Mouse (Mus musculus): ENCODE data around the gene Nfic. TPM values are rescaled to one million over a fixed set of nuclear protein-coding genes. Genes with fewer than 3 reads are reported as not detected.

Gene Nfic
- polyA plus RNA-seq, 1 experiment from 2014 or later, result 21.4 TPM

DNA sequence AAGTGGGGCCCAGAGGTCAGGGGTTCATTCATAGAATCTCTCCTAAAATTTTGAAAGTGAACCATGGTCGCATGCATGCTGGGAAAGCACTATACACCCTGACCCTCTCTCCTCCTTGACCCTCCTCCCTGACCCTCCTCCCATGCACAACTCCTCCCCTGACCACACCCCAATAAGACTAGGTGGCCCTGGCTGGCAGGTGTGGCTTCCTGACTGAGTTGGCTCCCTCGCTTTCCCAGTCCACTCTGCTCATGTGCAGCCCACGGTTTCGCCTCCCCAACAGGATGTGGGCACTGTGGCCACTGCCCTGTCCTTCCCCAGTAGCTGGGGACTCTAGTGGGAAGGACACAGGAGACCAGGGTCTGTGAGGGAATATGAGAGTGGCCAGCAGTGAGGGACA is 45.1 kb downstream of the Nfic start:
- WGBS, result 29% methylated on average over 4 of the region's 4 CpGs
- Histone ChIP-seq H3K9me3 (ENCODE audit: control insufficient read depth, low read length) (no peaks in the 10 kb centered on the region), H3K4me3 (ENCODE audit: low read depth, low read length) (peak overlapping the region; percentile 29), H3K27me3 (replicated peaks; ENCODE audit: control insufficient read depth, insufficient read depth, low read length) (peaks cover 24% of the 10 kb centered on the region), H3K4me2 (peak overlapping the region; percentile 48), H3K4me1 (replicated peaks; ENCODE audit: control insufficient read depth, insufficient read depth, low read length) (peaks cover 95% of the 10 kb centered on the region), H3K9ac (ENCODE audit: low read depth, low read length) (no peak overlapping the region), H3K36me3 (ENCODE audit: control insufficient read depth, insufficient read depth, low read length) (no peaks in the 10 kb centered on the region; the same call in 1 of the 2 replicates), H3K27ac (ENCODE audit: low read depth, low read length) (peak overlapping the region; percentile 75; the same call in 1 of the 2 replicates)
- ATAC-seq (replicated peaks; ENCODE audit: low FRiP score) (no peak), DNase-seq (ENCODE audit: low spot score) (no peak)

DNA sequence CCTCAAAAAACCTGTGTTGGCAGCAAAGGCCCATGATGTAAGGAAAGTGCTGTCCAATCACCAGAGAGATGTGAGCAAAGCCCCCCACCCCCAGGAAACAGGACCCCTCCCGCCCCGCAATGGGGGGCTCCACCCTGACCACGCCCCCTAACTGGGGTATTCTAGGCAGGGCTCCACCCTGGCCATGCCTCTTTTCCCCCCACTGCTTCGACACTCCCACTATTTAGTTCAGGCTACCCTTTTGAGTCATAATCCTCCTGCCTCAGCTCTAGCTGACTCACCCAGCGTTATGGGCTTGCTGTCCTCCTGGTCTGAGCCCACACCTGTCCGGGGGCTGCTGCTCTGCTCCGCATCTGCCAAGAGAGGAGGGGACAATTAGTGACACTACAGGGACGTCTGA is 46.1 kb downstream of the Nfic start:
- peak overlapping the region; percentile 75 for H3K27ac ChIP-seq (ENCODE audit: low read depth, low read length)

DNA sequence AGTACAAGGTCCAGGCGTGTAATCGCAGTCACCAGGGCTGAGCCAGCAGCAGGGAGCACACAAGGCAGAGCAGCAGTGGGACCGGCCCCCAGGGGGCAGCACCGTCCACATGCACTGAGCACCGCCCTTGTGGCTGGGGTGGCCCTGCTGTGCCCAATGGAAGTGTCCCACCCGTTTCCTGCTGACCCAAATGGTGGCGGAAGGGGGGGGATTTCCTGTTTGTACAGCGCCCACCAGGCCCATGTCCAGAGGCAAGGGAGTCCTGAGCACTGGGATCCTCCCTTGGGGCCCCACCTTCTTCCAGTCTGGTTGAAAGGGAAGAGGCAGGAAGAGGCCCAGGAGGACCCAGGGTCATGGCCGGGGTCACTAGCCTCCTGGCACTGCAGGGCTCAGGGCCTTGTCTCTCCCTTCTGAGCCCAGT is 46.6 kb downstream of the Nfic start:
- Histone ChIP-seq H3K4me1 (replicated peaks; ENCODE audit: control insufficient read depth, insufficient read depth, low read length) (peaks cover 84% of the 10 kb centered on the region), H3K36me3 (ENCODE audit: control insufficient read depth, insufficient read depth, low read length) (no peaks in the 10 kb centered on the region; the same call in 1 of the 2 replicates), H3K4me3 (ENCODE audit: low read depth, low read length) (peak overlapping the region; percentile 21; the same call in 1 of the 2 replicates), H3K9ac (ENCODE audit: low read depth, low read length) (0 out of 2 replicates have a peak overlapping the region, but pooled peaks have one; percentile 35), H3K27ac (ENCODE audit: low read depth, low read length) (peak overlapping the region; percentile 75), H3K4me2 (peak overlapping the region; percentile 48), H3K27me3 (replicated peaks; ENCODE audit: control insufficient read depth, insufficient read depth, low read length) (peaks cover 24% of the 10 kb centered on the region), H3K9me3 (ENCODE audit: control insufficient read depth, low read length) (no peaks in the 10 kb centered on the region)
- WGBS, result 3% methylated on average over 9 of the region's 9 CpGs
- DNase-seq (ENCODE audit: low spot score) (peak; percentile 85), ATAC-seq (replicated peaks; ENCODE audit: low FRiP score) (peak; percentile 76)

More for the DNA sequence above, 46.1 kb downstream of the Nfic start:
- ATAC-seq (replicated peaks; ENCODE audit: low FRiP score) (peak; percentile 8; the same call in 1 of the 2 replicates), DNase-seq (ENCODE audit: low spot score) (no peak)
- Histone ChIP-seq H3K4me2 (peak overlapping the region; percentile 48), H3K36me3 (ENCODE audit: control insufficient read depth, insufficient read depth, low read length) (no peaks in the 10 kb centered on the region; the same call in 1 of the 2 replicates), H3K4me3 (ENCODE audit: low read depth, low read length) (peak overlapping the region; percentile 29), H3K9me3 (ENCODE audit: control insufficient read depth, low read length) (no peaks in the 10 kb centered on the region), H3K9ac (ENCODE audit: low read depth, low read length) (peak overlapping the region; percentile 35; the same call in 1 of the 2 replicates), H3K27me3 (replicated peaks; ENCODE audit: control insufficient read depth, insufficient read depth, low read length) (peaks cover 24% of the 10 kb centered on the region), H3K4me1 (replicated peaks; ENCODE audit: control insufficient read depth, insufficient read depth, low read length) (peaks cover 86% of the 10 kb centered on the region)
- 17% methylated on average over 8 of the region's 8 CpGs for WGBS

DNA sequence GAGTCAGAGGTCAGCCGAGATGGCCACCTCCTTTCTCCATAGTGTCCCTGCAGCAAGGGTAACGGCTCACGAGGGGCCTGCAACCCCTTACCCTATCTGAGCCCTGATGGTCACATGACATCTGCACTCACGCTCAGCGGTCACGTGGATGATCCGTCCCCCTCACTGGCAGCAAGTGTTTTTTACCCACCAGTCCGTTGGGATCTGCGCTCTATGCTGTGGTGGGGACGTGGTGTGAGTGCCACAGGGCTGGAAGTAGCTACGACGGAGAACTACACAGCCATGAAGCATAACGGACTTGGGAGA is 47.1 kb downstream of the Nfic start:
- Histone ChIP-seq H3K4me1 (replicated peaks; ENCODE audit: control insufficient read depth, insufficient read depth, low read length) (peaks cover 80% of the 10 kb centered on the region), H3K9me3 (ENCODE audit: control insufficient read depth, low read length) (no peaks in the 10 kb centered on the region), H3K9ac (ENCODE audit: low read depth, low read length) (0 out of 2 replicates have a peak overlapping the region, but pooled peaks have one; percentile 14), H3K27me3 (replicated peaks; ENCODE audit: control insufficient read depth, insufficient read depth, low read length) (peaks cover 24% of the 10 kb centered on the region), H3K27ac (ENCODE audit: low read depth, low read length) (peak overlapping the region; percentile 75), H3K4me3 (ENCODE audit: low read depth, low read length) (peak overlapping the region; percentile 21; the same call in 1 of the 2 replicates), H3K4me2 (peak overlapping the region; percentile 48), H3K36me3 (ENCODE audit: control insufficient read depth, insufficient read depth, low read length) (no peaks in the 10 kb centered on the region; the same call in 1 of the 2 replicates)
- WGBS, result 32% methylated on average over 13 of the region's 13 CpGs
- DNase-seq (ENCODE audit: low spot score) (no peak), ATAC-seq (replicated peaks; ENCODE audit: low FRiP score) (no peak)

DNA sequence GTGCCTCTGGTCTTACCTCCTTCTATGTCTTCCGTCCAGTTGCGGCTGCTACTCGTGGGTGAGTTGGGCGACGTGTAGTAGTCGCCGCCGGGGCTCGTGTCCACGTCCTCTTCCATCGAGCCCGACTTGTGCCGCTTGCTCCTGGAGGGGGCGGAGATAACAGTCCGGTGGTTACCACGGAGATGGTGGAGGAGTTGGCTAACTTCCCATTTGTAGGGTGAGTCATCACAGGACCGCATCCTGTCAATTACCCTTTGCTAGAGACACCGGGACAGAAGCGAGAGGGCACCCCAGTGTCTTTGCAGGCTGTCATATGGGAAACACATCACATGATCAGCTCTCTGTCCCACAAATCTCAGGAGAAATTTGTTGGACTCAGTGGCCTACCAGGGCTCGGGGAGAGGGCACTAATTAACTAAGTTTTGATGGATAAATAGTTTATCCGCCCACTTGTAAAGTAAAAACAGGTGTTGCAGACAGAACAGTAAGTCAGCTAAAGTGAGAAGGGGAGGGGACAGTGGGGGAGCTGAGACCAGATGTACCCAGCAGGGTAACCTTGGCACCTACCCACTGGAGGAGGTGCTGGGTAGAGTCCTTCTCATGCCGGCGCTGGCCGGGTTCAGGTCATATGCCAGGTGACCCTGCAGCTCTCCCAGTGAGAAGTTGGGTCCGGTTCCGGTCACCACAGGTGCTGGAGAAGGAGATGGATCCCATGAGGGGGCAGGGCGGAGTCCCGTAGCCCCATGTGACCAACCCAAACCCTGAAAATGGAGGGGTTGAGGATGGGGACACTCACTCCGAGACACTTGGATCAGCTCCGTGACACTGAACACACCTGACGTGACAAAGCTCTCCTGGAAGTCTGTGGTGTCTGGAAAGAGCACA is 47.7 kb downstream of the Nfic start:
- Histone ChIP-seq H3K9me3 (ENCODE audit: control insufficient read depth, low read length) (no peaks in the 10 kb centered on the region), H3K4me2 (peak overlapping the region; percentile 48), H3K27ac (ENCODE audit: low read depth, low read length) (peak overlapping the region; percentile 75), H3K36me3 (ENCODE audit: control insufficient read depth, insufficient read depth, low read length) (no peaks in the 10 kb centered on the region; the same call in 1 of the 2 replicates), H3K9ac (ENCODE audit: low read depth, low read length) (peak overlapping the region; percentile 14; the same call in 1 of the 2 replicates), H3K4me3 (ENCODE audit: low read depth, low read length) (peak overlapping the region; percentile 34), H3K4me1 (replicated peaks; ENCODE audit: control insufficient read depth, insufficient read depth, low read length) (peaks cover 80% of the 10 kb centered on the region), H3K27me3 (replicated peaks; ENCODE audit: control insufficient read depth, insufficient read depth, low read length) (peaks cover 24% of the 10 kb centered on the region)
- WGBS, result 16% methylated on average over 31 of the region's 31 CpGs
- ATAC-seq (replicated peaks; ENCODE audit: low FRiP score), result no peak
- DNase-seq (ENCODE audit: low spot score), result no peak

DNA sequence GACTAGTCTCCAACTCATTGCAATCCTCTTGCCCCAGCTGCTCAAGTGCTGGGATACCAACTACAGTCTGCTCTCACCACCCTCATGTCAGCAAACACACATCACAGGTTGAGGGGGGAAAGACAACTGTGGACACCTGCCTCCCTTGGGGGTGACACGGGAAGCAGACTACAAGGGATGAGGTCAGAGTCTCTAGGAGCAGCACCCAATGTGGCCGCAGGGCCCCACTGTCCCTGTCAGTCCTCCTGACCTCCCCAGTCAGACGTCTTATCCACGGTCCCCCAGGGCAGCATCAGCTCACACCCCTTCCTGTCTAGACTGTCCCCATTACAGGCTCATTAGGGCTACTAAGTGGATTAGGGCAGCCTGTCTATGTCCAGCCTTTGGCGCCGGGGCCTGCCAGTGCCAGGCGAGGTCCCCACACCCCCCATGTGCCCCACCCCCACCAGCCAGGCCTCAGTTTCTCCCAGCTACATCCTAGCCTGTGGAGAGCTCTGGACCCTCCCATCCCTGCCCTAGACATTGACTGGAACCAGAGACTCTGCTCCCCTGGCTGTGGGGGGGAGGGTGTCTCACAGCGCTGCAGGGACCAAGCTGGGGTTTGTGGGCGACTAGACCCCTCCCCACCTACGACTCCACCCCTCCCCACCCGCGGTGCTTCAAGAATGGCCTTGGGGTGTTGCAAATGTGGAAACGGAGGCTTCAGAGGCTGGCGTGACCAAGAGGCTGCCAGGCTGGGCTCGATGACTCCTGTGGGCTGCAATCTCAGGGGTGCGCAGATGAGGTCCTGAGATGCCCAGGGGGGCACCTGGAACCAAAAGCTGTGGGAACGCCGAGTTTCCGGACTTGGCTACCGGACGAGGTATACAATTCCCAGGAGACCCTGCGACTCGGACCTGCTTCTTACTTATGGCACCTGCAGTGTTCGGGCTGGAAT is 48.7 kb downstream of the Nfic start:
- peak overlapping the region; percentile 34 for H3K4me3 ChIP-seq (ENCODE audit: low read depth, low read length)
- DNase-seq (ENCODE audit: low spot score) (no peak), ATAC-seq (replicated peaks; ENCODE audit: low FRiP score) (no peak)
- no peaks in the 10 kb centered on the region for H3K9me3 ChIP-seq (ENCODE audit: control insufficient read depth, low read length)
- peaks cover 24% of the 10 kb centered on the region for H3K27me3 ChIP-seq (replicated peaks; ENCODE audit: control insufficient read depth, insufficient read depth, low read length)
- 24% methylated on average over 24 of the region's 24 CpGs for WGBS
- no peaks in the 10 kb centered on the region; the same call in 1 of the 2 replicates for H3K36me3 ChIP-seq (ENCODE audit: control insufficient read depth, insufficient read depth, low read length)
- no peak overlapping the region; the same call in 1 of the 2 replicates for H3K9ac ChIP-seq (ENCODE audit: low read depth, low read length)
- peak overlapping the region; percentile 75 for H3K27ac ChIP-seq (ENCODE audit: low read depth, low read length)
- H3K4me1 ChIP-seq (replicated peaks; ENCODE audit: control insufficient read depth, insufficient read depth, low read length), result peaks cover 80% of the 10 kb centered on the region
- peak overlapping the region; percentile 48 for H3K4me2 ChIP-seq

DNA sequence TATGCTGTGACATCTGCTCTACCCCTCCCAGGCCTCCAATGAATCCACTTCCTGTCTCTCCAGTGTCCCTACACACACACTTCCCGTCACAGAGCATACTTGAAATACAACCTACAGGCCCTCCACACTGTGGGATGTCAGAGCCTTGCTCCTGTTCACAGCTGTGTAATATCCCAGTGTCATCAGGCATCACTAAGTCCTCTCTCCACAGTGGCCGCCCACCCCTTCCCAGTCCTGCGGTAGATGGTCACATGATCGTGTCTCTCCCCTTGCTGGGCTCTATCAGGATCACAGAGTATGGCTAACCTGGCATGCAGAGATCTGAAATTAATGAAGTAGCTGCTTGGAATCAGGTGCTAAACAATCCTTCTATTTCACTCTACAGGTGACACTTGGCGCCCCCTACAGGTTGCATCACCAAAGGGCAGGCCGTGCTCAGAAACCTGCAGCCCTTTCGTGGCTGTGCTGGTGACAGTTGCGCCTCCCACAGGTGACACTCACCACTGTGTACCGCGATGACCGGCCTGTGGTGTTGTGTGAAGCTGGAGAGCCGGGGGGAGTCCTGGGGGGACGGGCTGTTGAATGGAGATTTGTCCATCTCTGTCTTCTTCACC is 49.7 kb downstream of the Nfic start:
- no peak overlapping the region for H3K27ac ChIP-seq (ENCODE audit: low read depth, low read length)
- 42% methylated on average over 13 of the region's 13 CpGs for WGBS
- no peak overlapping the region for H3K4me3 ChIP-seq (ENCODE audit: low read depth, low read length)
- DNase-seq (ENCODE audit: low spot score) (no peak), ATAC-seq (replicated peaks; ENCODE audit: low FRiP score) (no peak)
- H3K9me3 ChIP-seq (ENCODE audit: control insufficient read depth, low read length), result no peaks in the 10 kb centered on the region
- H3K4me2 ChIP-seq, result no peak overlapping the region
- H3K36me3 ChIP-seq (ENCODE audit: control insufficient read depth, insufficient read depth, low read length), result peaks cover 2% of the 10 kb centered on the region; the same call in 1 of the 2 replicates
- peaks cover 79% of the 10 kb centered on the region for H3K4me1 ChIP-seq (replicated peaks; ENCODE audit: control insufficient read depth, insufficient read depth, low read length)
- H3K27me3 ChIP-seq (replicated peaks; ENCODE audit: control insufficient read depth, insufficient read depth, low read length), result peaks cover 24% of the 10 kb centered on the region
- H3K9ac ChIP-seq (ENCODE audit: low read depth, low read length), result no peak overlapping the region

DNA sequence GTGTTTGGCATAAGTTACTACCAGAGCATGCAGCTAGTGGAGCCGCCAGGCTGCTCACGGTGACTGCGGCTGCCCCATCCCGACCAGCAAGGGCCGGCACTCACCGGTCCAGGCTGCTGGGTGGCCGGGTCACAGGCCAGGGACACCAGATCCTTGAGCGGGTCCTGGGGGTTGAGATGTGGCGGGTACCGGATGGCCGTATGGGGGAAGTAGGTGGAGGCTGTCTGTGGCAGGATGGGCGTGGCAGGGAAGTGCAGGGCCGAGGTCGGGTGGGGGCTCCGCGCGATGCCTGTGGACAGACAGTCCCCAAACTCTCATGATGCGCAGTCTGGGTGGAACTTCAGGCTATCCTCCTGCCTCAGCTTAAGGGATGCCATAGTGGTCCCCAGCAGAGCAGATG is 50.7 kb downstream of the Nfic start:
- H3K4me2 ChIP-seq, result peak overlapping the region; percentile 20; the same call in 1 of the 2 replicates
- H3K27me3 ChIP-seq (replicated peaks; ENCODE audit: control insufficient read depth, insufficient read depth, low read length), result peaks cover 27% of the 10 kb centered on the region
- WGBS, result 33% methylated on average over 18 of the region's 18 CpGs
- peaks cover 5% of the 10 kb centered on the region for H3K36me3 ChIP-seq (ENCODE audit: control insufficient read depth, insufficient read depth, low read length)
- DNase-seq (ENCODE audit: low spot score) (no peak), ATAC-seq (replicated peaks; ENCODE audit: low FRiP score) (no peak)
- no peak overlapping the region for H3K27ac ChIP-seq (ENCODE audit: low read depth, low read length)
- peak overlapping the region; percentile 37; the same call in 1 of the 2 replicates for H3K9ac ChIP-seq (ENCODE audit: low read depth, low read length)
- H3K4me3 ChIP-seq (ENCODE audit: low read depth, low read length), result no peak overlapping the region
- H3K4me1 ChIP-seq (replicated peaks; ENCODE audit: control insufficient read depth, insufficient read depth, low read length), result peaks cover 69% of the 10 kb centered on the region
- no peaks in the 10 kb centered on the region for H3K9me3 ChIP-seq (ENCODE audit: control insufficient read depth, low read length)
